Mouse (Mus musculus): ENCODE measurements around the gene Adam22.
"Not testable (repeated sequence)": the region's sequence is repeated elsewhere in the genome, so short reads cannot be mapped to it uniquely, and the experiment has no call there.

Gene Adam22

DNA sequence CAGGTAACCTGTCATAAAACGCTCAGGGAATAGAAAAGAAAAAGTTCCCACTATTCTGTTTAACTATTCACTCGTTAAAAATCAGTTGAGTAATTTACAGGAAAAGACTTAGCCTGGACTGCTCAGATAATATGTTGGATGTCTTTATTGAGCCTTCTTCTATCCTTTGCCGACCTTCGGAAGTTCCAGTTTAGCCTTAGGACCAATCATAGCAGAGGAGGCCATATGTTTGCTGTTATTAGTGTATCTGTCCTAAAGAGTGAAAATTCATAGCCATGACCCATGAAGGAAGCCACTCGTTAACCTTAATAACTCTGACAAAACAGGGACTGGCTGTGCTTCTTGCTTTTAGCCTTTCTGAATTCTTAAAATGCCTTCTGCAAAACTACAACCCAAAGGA lies 41.3 kb downstream of the Adam22 start:
- no peak for DNase-seq (ENCODE audit: low spot score in 2 of 2)

DNA sequence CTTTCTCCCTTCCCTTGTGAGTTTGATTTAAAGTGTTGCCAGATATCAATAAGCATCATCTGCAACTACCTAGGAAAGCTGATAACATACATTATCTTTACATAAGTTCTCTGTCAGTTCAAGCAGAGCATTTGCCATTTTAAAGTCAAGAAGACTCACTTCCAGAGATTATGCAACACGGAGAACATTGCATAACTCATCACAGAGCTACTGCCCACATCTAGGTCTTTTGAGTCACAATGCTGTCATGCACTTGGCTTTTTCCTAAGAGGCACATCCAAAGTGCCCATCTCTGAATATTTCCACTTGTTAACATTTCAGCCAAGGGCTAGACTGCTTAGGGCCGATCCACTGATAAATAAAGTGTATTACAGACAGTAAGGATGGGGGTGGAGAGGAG lies 55.6 kb downstream of the Adam22 start:
- no peak for DNase-seq (ENCODE audit: low spot score in 2 of 2)

DNA sequence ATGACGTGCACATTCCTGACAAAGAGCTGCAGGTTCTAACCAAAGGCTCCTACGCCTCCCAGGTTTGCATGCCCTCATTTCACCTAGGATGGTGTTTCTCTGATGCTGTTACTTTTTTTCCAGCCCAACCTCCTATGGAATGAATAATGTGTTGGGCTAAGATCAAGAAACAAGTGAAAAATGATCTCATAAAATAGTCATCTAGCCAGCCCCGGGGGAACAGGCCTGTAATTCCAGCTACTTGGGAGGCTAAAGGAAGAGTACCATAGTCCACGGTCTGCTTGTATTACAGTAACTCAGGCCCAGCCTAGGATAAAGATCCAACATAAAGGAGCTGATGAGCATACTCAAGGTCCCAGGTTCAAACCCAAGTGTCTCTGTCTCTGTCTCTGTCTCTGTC lies 57.1 kb downstream of the Adam22 start:
- no peak for DNase-seq (ENCODE audit: low spot score in 2 of 2)

DNA sequence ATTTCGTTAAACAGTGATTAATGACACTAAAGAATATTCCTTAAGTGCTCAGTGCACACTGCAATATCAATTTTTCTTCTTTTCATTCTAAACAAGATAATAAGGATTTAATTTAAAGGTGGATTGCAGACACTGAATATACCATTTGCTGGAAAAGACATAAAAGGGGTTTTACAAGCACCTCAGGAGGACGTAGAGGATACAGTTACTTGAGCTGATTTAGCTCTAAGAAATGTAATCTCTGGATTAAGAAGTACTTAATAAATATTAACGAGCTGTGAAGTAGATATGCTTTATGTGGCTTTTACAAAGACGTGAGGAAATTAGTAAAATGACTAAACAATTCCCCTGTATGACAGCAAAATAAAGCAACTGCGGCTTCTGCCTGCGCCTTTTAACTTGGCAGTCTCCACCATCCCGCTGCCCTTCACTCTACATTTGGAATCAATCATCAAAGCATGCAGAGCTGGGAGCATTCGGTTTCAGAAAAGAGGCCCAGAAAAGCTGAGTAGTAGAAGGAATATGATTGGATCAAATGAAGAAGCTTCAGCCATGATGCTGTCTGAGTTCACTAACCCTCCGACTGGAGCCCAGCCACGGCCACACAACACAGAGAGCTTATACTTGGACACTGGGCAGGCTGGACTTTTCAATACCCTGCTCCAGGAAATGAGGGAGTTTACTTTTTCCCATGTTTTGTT lies 70.1 kb downstream of the Adam22 start:
- DNase-seq (ENCODE audit: low spot score in 2 of 2) = no peak

DNA sequence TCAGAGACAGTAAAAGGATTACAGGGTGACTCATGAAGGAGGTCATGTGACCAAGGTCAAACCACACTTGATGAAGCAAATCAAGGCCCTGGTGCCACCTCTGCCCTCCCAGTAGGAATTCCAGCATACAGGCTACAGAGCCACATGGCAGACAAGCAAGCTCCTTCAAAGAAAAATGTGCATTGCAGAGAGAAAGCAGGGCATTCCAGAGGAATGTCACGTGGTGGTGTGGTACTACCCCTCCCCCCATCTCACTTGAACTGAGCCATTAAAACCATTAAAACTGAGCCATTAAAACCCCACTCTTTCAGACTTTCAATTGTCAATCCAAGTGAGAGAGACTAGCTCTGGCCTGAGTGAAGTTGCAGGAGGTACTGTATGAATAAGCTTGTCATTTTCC lies 74.7 kb downstream of the Adam22 start:
- DNase-seq (ENCODE audit: low spot score in 2 of 2) = no peak

DNA sequence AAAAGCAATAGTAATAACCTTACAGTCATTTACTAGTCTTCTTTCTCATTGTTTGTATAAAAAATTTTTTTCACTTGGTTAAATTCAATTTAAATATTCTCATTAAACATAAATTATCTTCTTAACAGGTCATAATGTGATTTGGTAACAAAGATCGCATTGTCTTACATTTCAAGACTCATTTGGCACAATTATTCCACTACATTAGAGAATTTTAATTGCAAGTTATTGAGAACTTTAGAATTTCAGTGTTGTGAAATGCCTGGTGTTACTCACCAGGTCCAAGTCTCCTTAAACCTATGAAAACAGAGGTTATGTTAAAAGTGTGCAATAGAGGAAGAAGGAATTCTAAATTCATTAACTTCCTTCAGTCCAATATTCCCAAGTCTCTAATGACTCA lies 76.5 kb downstream of the Adam22 start:
- no peak for DNase-seq (ENCODE audit: low spot score in 2 of 2)

DNA sequence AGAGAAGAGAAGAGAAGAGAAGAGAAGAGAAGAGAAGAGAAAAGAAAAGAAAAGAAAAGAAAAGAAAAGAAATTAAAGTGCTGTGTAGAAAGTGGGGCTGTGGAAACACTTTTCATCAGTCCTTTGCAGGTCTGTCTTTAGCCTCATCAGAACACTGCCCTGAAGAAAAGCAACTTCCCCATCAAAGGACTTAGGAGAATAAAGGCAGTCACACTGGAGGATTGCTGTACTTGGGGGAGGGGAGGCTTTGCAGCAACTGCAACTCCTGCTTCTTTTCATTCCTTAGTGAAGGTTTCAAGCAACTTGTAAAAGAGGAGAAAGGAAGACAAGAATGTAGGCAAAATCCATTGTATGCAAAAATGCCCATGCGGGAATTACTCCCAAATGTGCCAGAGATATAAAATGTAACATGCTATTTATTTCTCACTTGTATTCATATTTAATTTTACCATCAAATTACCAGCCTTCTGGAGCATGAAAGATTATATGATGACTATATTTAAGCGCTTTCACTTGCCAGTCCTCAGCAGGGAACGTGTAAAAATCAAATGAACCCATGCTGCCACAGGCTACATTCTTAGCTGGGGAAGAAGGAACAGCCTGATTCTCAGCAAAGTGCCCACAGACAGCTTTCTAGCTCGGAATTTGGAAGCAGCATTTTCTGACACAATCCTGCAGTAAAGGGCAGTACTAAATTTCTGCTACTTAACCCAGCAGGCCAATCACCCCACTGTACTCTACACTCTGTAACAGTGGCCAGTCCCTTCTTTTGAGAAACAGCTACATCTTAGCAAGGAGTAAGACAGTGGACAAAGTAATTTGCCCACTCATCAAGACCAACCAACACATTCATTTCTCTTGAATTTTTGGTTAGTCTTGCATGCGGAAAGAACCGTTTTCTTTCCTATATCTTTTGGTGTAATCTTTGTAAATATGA lies 78.0 kb downstream of the Adam22 start:
- DNase-seq (ENCODE audit: low spot score in 2 of 2) = no peak

DNA sequence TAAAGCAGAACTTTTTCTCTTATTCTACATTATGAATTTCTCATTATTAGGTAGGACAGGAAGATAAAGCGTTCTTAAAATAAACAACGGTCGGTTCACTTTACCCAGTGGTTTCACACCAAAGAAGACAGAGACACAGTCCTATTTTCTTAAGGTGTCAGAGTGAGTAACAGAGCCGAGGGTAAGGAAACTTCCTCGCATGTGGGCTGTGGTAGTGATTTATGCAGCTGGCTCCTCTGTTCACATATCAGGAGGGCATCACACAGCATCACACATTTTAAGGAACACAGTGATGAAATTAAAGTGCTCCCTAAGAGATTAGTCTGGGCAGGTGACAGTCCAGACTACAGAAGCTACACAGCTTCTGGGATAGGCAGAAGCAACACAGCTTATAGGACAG lies 83.8 kb downstream of the Adam22 start:
- DNase-seq (ENCODE audit: low spot score in 2 of 2) = no peak

DNA sequence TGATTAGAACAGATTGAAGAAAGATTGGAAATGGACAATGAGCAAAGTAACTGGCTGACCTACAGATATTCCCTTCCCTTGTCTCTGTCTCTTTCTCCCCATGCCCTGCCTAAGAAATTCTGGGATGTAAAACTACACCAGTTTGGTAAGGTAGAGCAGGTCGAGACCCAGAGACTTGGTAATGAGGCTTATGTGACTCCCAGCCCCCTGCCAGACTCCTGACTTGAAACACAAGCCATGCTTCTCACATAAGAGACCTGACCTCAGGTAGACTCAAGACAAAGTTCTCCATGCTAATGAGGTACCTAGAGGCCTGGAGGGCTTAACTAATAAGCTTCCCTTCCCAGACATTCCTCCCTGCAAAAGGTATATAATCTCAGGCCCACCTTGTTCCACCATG lies 91.8 kb downstream of the Adam22 start:
- no peak for DNase-seq (ENCODE audit: low spot score in 2 of 2)

DNA sequence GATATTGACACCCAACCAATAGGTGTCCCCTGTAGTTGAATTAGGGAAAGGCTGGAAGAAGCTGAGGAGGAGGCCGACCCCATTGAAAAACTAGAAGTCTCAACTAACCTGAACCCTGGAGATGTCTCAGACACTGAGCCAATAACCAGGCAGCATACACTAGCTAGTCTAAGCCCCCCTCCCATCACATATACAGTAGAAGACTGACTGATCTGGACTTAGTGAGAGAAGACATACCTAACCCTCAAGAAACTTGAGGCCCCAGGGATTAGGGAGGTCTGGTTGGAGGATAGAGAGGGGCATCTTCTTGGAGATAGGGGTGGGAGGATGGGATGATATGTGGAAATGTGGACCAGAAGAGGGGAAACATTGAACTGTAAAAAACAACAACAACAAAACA lies 110.6 kb downstream of the Adam22 start:
- no peak for DNase-seq (ENCODE audit: low spot score in 2 of 2)

DNA sequence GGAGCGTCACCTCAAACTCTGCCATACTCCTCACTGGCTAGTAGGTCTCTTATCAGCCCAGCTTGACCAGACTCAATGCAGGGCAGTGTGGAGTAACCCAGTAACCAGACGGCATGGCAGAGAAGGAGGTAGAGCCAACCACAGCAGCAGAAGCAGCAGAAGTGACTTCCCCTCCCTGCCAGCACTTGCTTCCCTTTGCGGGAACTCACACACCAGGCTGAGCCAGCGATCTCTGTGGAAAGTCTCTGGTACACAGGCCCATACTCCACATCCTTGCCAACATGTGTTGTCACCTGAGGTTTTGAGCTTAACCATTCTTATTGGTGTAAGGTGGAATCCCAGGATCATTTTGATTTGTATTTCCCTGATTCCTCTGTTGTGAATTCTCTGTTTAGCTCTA lies 111.5 kb downstream of the Adam22 start:
- DNase-seq (ENCODE audit: low spot score in 2 of 2) = no peak

DNA sequence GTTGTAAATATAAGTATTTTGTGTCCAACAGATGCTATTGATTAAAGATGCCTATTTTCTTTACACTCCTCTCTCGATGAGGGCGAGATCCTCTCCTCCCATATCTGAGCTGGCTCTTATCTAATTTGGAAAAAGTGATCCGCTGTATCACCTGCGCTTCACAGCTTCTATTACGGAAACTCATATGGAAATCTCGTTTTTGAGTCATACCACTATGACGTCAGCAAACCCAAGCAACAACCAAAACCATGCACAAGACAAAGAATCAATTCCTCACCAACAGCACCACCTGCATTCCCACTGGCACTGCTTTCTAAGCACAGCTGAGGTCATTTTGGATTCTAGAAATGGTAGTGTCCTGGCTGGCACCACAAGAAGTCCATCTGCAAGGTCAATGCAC lies 123.3 kb downstream of the Adam22 start:
- DNase-seq (ENCODE audit: low spot score in 2 of 2) = no peak

DNA sequence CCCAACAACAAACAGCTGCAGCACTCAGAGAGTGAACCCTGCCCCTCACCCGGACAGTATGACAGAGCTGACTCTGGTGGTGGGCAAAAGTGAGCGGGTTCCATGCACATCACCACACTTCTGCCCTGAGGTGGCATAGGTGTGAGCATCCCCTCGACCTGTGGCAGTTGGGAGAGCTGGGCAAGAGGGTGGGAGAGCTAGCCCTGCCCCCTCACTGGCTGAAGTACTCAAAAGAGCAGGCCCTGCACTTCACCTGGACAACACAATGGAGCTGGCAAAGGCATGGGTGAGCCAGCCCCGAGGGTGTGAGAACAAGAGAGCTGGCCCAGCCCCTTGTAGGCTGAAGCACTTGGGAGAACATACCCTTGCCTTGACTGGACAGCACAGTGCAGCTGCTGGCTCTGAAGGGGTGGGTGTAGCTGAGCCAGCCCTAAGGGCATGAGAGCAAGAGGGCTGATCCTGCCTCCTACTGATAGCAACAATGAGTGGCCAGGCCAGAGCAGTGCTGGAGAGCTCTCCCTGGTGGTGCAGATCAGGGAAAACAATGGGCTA lies 124.8 kb downstream of the Adam22 start:
- DNase-seq (ENCODE audit: low spot score in 2 of 2) = no peak

DNA sequence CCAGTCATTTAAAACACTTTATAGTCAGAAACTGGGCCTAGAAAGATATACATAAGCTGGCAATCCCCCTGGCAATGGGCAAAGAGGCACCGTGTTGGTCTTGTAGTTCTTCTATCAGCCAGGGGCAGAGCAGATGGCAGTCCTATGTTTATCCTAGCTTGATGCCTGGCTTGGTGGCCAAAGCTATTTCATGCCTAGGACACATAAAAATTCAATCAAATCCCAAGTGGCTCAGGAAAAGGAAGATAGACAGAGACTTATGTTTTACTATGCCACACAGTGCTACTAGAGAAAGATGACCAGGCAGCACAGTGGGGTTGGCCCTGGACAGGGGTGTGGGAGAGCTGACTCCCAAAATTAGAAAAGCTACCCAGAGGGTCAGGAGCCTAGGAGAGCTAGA lies 125.3 kb downstream of the Adam22 start:
- no peak for DNase-seq (ENCODE audit: low spot score in 2 of 2)

DNA sequence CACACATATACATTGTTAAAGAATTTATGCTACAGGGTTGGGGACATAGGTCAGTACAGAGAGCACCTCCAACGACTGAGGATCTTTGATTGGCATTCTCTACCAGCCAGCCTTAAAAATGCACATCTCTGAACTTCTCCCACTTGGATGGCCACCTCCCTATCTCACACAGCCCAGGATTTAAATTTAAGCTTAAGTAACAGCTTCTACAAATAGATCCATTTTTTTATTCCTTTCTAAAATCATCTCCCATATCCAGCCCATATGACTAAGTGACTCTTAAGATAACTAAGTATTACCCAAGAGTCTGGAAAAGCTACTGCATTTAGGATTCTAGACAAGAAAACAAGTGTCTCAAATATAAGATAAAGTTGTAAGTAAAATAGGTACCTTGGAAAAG lies 140.9 kb downstream of the Adam22 start:
- DNase-seq (ENCODE audit: low spot score in 2 of 2) = no peak

DNA sequence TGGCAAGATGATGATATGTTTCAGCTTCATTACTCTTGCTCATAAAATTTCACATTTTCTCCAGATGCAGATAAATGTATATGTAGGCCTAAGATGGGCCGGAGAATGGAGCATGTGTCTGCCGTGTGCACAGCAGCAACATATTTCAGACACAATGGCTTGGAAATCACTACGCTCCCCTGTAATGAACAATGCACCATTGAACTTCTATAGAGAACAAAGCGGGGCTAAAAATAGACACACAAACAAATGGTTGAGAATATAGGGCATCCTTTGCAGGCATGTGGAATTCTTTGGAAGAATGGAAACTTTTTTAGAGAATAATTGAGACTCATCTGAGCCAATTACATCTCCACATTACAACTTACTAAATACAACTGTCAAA lies 143.6 kb downstream of the Adam22 start:
- no peak for DNase-seq (ENCODE audit: low spot score in 2 of 2)

DNA sequence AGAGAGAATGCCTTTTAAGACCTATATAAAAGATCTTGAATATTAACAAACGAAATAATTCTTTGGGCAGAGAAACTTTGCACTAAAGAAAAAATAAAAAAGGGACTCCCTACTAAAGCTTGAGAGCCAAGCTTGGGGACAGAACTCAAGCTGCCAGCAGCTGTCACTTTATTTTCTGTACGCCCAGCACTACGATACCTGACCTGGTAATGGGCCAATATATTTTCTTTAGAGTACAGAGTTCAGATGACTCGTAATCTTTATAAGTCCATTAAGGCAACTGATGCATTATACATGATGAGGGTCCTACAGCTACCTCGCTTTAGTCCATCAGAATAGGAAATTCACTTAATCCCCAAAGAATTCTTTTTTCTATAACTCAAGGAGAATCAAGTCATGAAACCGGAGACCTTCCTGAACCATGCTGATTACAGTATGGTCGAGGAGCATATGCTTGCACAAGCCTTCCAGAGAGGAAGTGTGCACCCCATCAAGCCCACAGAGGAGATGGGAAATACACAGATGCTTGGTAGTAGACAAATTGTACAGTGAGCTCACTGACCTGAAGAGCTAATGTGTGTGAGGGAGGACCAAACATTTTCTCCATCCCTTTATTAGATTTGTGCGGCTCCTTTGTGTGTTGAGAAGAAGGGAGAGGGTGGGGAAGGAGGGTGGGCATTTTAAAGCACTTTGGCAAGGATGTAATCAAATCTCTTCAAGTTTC lies 144.2 kb downstream of the Adam22 start:
- no peak for DNase-seq (ENCODE audit: low spot score in 2 of 2)

DNA sequence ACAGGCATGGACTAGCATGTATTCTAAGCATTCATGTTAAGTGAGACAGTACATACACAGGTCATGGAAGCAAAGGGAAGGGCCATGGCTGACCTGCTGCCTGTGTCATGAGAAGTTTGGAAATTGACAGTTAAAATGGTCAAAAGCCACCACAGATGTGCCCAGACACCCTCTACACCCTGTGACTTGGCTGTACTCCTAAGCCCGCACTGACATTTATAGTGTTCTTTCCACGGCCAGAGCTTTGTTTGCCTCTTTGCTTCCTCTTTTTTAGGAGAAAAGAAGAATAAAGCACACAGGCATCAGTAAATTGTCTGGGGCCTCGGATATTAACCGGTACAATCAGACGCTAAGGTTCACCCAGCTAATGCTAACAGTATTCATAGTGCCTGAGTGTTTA lies 146.3 kb downstream of the Adam22 start:
- no peak for DNase-seq (ENCODE audit: low spot score in 2 of 2)

DNA sequence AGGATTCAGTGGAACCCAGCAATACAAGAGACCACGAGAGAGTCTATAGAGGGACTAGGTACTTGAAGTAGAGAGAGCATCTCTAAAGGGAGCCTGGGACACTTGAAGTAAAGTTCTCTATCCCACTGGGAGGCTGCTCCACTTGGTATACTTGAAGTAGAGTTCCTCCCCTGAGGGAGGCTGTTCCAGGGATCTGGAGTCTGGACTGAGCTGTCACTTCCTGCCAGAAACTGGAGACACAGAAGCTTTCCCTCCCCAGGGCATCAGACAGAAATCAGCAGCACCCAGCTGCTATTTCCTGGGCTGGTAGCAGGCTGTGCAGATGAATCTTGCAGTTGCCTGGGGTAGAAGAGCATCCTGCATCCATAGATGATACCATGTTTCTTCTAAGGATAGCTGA lies 152.1 kb downstream of the Adam22 start:
- DNase-seq (ENCODE audit: low spot score in 2 of 2) = no peak

DNA sequence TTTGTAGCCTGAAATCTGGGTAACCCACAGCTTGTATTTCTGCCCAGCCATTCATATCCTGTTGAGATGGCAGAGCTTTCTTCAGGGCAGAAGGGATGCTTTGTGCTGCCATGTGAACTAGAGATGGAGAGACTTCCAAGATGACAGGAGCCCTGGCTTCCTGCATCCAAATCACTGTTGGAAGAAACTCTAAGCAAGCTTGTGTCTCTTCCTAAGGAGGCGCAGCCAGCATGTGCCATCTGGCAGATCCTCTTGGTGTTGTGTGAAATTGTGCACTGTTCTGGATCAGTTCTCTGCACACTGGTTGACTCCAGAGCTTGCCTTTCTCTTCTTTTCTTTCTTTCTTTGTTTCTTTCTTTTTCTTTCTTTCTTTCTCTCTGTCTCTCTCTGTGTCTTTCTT lies 183.0 kb downstream of the Adam22 start:
- not testable (repeated sequence) for DNase-seq (ENCODE audit: low spot score in 2 of 2)

DNA sequence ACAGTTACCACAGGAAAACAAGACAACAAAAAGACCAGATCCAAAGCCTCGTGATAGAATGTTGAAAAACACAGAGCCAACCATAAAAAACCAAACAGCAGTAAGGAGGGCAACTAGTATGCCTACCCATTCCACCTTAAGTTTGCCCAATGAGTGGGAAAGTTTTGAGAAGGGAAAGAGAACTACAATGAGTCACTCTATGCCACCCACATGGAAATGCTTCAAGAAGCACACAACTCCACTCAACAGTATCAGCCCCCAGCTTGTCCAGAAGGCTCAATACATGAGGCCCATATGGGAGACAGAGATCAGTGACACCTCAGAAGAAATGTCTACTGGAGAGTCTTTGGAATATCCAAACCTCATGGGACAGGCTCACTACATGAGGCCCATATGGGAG lies 187.3 kb downstream of the Adam22 start:
- no peak for DNase-seq (ENCODE audit: low spot score in 2 of 2)

DNA sequence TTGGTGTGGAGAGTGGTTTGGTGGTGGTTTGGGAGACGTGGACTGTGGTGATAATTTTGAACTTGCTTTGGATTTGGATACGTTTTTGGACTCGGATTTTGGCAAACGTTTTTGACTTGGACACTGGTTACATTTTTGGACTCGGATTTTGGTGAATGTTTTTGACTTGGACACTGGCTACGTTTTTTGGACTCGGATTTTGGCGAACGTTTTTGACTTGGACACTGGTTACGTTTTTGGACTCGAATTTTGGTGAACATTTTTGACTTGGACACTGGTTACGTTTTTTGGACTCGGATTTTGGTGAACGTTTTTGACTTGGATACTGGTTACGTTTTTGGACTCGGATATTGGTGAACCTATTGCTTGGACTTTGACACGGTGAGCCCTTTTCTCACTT lies 189.8 kb downstream of the Adam22 start:
- DNase-seq (ENCODE audit: low spot score in 2 of 2) = no peak

Data from spleen, postnatal 36 days (tissue).